Mouse (Mus musculus) brain, embryonic 14.5 days (tissue): ENCODE results near the gene Cacna1d.

Experiments used
- CTCF ChIP-seq: fragments of 200-500 bp; IDR thresholded peaks from 2 replicates; pipeline ENCODE4 v1.5.1; 2012; ENCODE audit warnings: inconsistent platforms, mild to moderate bottlenecking, moderate library complexity, borderline replicate concordance; ENCODE audit not compliant: insufficient read depth, insufficient read length; ENCODE audit errors: extremely low read depth
- POLR2A ChIP-seq: fragments of 200-500 bp; IDR thresholded peaks from 2 replicates; pipeline ENCODE4 v1.6.1; 2012; ENCODE audit warnings: mild to moderate bottlenecking, inconsistent platforms, borderline replicate concordance; ENCODE audit not compliant: poor library complexity, insufficient read depth, insufficient read length, severe bottlenecking; ENCODE audit errors: extremely low read depth

DNA sequence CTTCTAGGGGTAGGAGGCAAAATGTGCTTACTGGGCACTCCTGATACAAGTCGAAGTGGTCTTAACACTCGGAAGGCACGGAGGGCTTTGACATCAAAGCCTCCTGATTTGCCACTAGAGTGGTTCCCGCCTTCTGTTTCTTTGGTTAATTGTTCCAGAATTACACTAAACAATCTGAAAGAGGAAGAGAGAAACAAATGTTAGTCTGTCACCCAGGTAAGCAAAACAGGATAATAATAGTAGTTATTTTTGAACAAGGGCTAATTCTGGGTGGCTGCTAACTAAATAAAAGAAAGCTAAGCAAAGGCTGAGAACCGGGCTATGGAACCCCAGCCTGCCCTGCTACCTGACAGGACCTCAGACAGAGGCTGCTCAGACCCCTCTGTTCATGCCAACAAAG is 307.2 kb downstream of the Cacna1d start:
- TF ChIP-seq CTCF: no peak
- no peak for TF ChIP-seq POLR2A
